Mouse (Mus musculus) olfactory bulb, adult 2 months (tissue): ENCODE data around the gene Taf1.

Experiments
- CTCF ChIP-seq: fragments of 200-500 bp; IDR thresholded peaks from 2 replicates; pipeline ENCODE4 v1.5.1; 2012; ENCODE audit warnings: low read depth, mild to moderate bottlenecking, low read length, moderate library complexity; ENCODE audit not compliant: insufficient read depth
- POLR2A ChIP-seq: fragments of 200-500 bp; IDR thresholded peaks from 2 replicates; pipeline ENCODE4 v1.6.1; 2012; ENCODE audit warnings: mild to moderate bottlenecking, low read depth, low read length, moderate library complexity; ENCODE audit not compliant: insufficient read depth

GRCm38 (mm10) chrX:101518006-101518405 is 14.5 kb upstream of the Taf1 start:
- TF ChIP-seq CTCF (no peak), POLR2A (no peak)
